Mouse (Mus musculus): ENCODE data around the gene Khdc3.

GRCm38 (mm10) chr9:73105771-73106170 lies 4.1 kb downstream of the Khdc3 start:
- TF ChIP-seq CTCF (conservative IDR thresholded peaks at IDR 0.05; ENCODE audit: low read length) (no peak), POU5F1 (IDR thresholded peaks at IDR 0.05; ENCODE audit: borderline replicate concordance, low read length) (no peak)

Data from E14TG2a.4 (cell line).